Mouse (Mus musculus): Measurements from ENCODE around the gene 2210010C04Rik.

Gene 2210010C04Rik

DNA sequence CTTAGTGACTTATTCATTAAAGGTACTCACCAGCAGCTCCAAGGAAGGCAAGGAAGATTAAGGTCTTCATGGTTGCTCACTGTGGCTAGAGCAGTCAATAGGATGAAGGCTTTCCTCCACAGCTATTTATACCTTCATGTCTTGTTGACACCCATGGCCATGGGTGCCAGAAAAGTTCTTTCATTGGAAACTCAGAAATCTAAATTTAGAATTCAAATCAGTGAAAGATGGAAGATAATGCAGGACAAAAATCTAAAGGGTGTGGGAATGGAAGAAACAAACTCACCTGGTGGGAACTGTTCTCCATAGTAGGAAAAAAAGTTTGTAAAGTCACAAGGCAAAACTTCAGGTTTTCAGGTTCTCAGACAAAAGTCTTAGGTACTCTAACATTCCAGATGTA is at the start of gene 2210010C04Rik:
Gene 2210010C04Rik (minus strand): TSS at position 101 of the 400 bp plus-strand sequence.
- DNase-seq (ENCODE audit: low spot score in 2 of 2): no peak

DNA sequence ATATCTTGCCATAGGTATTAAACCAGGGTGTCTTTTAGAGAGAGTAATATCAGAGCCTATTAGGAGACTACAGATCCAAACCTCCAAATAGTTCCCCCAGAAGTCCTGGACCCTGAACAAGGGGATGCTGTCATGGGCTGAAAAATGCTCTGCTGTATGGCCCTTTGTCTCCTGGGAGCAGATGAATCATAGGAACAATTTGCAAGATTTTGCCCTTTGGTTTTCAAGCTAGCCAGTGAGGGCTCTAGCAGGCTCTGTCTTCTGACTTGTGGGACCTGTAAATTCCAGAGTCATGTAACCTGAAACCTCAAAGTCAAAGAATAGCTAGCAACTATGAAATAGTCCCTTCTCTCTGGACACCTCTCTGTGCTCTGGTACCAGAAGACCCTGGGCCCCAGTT is 44.8 kb upstream of the 2210010C04Rik start:
- DNase-seq (ENCODE audit: low spot score in 2 of 2): no peak

DNA sequence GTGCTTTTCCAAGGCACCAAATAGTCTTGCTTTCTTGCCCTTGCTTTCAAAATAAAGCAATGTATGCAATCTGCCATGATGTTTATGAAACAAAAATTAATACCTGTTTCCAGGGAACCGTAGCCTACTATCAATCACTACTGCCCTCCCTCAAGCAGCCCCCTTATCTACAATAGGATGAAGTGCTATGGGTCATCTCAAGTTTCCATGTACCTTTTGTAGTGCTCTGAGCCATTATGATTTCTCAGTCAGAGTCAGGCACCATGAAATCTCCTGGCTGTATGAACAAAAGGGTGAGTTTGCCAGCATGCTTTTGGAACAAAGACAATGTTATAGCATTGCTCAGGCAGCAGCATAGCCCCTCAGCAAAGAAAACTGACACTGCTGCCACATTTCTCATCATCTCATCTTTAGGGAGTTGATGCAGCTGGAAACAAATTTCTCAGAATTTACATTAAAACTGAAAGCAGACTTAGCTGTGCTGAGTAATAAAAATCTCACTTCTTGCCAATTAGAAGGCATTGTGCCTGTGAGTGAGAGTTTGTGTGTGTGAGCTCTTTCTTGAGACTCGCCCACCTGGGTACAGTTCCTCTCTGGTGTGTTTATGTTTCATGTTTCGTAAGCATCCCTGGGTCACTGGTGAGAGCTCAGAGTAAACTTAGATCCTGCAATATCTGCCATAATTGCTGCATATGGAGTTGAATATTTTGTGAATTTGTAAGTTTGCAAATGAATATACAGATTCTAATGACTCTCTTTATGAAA is 43.4 kb upstream of the 2210010C04Rik start:
- DNase-seq (ENCODE audit: low spot score in 2 of 2): no peak

DNA sequence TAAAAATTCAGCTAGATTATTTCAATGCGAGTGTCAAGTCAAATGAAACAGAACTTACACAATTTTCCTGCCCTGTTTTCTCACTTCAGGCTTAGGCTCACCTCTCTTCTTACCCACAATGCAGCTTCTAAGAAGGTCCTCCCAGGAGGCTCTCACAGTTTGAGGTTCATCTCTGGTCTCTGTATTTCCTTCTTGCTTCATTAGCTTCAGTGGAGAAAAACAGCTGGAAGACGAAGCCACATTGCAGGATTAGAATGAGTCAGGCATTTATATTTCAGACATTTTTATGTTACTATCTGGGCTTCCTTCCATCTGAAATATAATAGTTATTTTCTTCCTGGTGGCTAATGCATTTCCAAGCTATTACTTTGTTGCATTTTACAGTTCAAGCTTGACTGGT is 40.4 kb upstream of the 2210010C04Rik start:
- no peak for DNase-seq (ENCODE audit: low spot score in 2 of 2)

DNA sequence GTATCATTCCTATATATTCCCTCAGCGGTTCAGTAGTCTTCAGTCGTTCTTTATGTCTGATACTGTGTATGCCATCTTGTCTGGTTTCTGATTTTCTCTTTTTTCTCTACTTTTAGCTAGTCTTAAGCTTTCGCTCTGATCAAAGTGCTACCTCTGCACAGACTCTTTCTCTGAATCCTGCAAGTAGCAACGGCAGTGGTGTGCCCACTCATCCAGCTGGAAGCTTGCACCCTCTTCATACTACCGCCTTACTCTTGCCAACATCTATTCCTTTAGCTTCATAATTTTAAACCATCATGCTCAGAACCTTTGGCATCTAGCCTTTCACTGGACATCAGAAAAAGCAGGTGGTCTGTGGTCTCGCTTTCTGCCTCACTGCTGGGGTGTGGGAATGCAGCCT is 28.0 kb upstream of the 2210010C04Rik start:
- DNase-seq (ENCODE audit: low spot score in 2 of 2): no peak

DNA sequence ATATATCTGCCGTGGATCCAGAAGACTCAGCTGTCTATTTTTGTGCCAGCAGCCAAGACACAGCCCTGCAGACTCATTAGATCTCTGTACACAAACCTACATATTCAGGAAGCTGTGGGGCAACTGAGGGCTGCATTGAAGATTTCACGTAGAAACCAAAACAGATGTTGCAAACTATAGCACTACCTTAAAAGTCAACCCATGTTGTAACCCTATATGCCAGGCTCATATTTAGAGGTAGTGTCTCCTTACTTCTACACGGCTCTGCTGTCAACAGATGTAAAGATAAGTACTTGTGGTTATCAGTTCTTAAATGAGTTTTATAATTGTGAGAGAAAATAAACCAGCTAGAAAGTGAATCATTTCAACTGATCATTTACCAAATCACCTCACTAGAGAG is 27.4 kb upstream of the 2210010C04Rik start:
- no peak for DNase-seq (ENCODE audit: low spot score in 2 of 2)

DNA sequence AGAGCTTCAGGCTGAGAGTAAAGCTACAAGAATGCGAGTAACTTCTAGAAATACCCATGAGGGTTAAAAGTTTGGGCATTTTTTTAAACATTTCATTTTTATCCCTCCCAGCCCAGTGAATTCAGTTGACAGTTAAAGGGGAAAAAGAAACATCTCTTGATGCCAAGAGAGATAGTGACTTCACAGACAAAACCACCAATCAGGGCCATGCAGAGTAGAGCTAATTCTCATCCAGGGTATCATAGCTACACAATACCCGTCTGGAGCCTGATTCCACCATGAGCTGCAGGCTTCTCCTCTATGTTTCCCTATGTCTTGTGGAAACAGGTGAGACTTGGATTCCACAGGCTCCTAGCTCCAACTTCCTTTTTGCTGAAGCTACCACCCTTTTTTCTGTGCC is 26.8 kb upstream of the 2210010C04Rik start:
- DNase-seq (ENCODE audit: low spot score in 2 of 2): no peak

DNA sequence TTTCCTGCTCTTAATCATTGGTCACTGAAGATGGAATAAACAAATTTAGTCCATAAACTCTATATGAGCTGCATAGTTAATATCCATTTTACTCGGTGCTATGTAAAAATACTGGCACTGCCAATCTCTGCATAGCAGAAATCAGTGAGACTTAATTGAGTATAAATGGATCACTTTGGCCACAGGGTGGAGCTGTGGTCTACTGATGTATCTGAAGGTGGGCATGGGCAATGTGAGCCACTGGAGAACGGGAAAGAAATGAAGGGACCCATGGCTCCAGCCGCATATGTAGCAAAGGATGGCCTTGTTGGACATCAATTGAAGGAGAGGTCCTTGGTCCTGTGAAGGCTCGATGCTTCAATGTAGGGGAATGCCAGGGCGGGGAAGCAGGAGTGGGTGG is 25.8 kb upstream of the 2210010C04Rik start:
- DNase-seq (ENCODE audit: low spot score in 2 of 2): peak in 1 of 2 experiments; percentile 21

DNA sequence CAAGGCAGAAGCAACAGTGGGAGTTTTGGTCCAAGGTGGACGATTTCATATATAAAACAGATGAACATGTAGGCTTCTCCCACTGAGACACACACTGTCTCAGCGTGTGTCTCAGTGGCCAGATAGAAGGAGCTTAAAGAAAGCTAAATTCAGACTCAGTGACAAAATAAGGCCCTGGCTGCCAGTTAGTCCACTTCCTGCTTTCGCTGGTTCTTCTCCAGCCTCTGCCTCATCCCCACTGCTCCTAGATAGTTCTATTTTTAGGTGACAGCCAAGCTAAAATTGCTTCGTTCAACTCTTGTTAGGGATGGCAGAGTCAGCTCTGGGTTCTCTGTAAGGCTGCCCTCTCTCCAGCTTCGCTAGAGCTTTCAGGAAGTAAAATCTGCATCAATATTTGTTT is 22.3 kb upstream of the 2210010C04Rik start:
- no peak for DNase-seq (ENCODE audit: low spot score in 2 of 2)

DNA sequence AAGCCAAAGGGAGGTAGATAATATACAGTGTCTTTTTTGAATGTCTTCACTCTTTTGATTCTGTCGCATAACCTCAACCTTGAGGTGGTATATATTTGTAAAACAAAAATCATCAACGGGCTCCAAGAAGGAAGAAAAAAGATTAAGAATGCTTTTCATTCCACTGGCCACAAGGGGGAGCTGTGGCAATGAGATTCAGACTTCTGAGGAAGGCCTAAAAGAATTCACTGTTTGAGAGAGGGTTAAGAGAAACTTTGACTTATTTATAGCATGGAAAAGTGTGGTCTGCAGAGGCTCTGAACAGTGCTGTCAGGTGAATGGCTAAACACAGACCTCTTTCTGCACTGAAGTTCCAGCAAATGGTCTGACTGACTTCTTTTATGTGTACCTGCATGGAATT is 20.3 kb upstream of the 2210010C04Rik start:
- peak; percentile 15 to 62 for DNase-seq (ENCODE audit: low spot score in 2 of 2)

DNA sequence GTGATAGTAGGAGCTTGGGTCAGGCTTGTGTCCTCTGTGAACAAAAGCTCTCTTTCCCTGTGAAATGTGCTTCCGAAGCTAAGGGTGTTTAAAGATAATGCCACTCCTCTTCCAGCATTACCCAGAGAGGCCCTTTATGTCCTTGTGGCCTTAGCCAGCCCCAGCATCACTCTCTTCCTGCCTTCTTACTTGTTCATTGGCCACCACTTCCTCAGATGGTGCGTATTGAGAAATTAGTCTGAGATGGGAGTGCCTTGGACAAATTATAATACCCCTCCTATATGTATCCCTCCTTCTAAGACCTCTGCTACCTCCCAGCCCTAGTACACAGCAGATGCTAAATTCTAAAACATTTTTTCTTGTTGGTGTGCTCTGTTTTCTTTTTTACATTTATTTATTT is 19.1 kb upstream of the 2210010C04Rik start:
- DNase-seq (ENCODE audit: low spot score in 2 of 2): no peak

DNA sequence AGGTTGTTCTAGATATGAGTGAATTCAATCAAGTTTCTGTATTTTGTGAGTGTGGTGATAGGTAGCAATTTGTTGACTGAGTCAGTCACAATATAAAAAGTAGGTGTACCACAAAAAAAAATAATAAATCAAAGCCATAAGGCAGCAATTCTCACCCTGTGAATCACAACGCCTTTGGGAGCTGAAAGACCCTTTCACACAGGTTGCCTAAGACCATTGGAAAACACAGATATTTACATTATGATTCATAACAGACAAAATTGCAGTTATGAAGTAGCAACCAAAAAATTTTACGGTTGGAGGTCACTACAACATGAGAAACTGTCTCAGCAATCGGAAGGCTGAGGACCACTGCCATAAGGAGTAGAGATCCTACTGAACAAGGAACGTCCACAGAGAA is 16.5 kb upstream of the 2210010C04Rik start:
- no peak for DNase-seq (ENCODE audit: low spot score in 2 of 2)

DNA sequence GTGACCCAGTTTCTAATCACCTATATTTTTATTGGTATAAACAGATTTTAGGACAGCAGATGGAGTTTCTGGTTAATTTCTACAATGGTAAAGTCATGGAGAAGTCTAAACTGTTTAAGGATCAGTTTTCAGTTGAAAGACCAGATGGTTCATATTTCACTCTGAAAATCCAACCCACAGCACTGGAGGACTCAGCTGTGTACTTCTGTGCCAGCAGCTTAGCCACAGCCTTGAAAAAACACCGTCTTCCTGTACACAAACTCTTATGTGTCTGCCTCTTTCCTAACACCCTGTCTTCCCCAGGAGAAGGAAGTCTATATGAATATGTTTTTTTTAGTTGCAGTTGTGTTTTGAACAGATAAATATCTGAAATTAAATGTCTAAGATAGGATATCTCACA is 13.3 kb upstream of the 2210010C04Rik start:
- DNase-seq (ENCODE audit: low spot score in 2 of 2): no peak

DNA sequence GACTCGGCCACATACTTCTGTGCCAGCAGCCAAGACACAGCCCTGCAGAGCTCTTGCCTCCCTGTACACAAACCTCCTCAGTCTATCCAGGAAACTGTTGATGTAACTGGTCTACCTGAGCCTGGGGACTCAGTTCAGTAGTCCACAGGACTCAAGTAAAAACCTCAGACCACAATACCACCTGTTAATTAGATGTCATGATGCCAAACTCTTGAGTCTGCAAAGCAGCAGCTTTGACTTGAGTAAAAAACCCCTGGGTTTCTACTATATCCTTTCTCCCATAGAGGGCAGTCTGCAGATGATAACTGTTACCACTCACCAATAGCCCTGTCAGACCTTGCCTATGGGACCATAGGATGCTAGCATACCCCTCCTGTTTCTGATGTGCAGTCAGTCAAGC is 12.7 kb upstream of the 2210010C04Rik start:
- DNase-seq (ENCODE audit: low spot score in 2 of 2): no peak

DNA sequence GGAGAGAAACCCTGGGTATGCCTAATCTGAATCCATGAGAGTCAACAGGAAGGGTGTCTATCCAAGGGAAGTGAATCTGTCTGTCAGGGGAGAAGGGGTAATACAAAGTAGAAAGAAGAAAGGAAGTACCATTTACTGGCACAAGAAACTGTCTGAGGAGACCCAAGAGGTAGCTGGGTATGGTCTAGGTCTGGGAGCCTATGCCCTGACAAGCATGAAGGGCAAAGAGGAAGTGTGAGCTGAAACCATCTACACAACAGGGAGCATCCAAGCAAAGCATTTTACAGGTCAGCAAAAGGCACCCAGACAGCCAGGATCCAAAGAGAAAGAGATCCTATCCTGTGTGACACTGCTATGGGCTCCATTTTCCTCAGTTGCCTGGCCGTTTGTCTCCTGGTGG is 11.9 kb upstream of the 2210010C04Rik start:
- no peak for DNase-seq (ENCODE audit: low spot score in 2 of 2)

DNA sequence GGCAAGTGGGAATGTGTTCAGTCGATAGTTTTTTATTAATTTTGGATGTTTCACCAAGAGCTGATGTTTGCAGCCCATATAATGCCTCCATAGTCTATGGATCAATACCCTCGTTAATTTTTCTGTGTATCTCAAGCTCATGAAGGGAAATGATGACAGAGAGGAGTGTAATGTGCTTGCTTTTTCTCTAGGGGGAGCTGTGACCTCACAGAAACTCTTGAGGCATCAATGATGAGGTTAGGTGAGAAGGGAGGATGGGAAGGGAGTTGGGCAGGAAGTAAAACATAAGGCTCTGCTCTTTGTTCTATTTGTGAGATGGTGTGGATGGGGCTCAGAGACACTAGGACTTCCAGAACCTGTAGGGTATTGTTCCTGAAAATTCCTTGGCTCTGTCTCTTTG is 11.2 kb upstream of the 2210010C04Rik start:
- no peak for DNase-seq (ENCODE audit: low spot score in 2 of 2)

DNA sequence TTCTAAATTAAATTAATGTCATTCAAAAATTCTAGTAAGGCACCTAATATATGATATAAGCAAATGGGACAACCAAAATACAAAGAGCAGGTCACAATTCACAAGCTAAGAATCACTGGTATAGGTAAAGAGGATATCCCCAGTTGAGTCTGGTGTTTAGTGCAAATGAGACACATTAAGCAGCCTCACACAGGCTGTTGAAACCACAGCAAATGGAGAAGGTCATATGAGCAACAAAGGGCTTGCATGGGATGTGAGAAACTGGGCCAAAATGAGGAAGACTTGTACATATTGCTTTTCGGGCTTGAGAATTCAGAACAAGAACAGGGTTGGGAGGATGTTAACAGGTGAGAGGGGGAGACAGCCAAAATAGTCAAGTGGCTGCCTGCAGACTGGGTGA is 9.4 kb upstream of the 2210010C04Rik start:
- no peak for DNase-seq (ENCODE audit: low spot score in 2 of 2)

DNA sequence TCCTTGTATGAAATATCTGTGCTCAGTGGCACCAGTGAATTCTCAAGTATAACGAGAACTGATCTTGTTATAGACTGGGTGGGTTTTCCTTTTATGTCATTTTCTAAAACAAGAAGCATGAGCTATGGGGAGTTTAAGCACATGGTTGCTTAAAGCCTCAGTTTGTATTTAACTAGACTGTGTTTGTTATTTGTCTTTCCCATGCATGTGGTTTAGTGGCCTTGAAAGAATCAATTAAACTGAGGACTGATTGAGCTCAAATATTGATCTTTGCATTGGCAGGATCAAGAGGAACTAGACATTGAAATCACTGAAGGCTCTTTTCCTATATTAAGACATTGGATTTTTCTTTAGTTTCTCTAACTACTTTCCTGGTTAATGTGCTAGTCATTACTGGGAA is 9.0 kb upstream of the 2210010C04Rik start:
- DNase-seq (ENCODE audit: low spot score in 2 of 2): no peak

DNA sequence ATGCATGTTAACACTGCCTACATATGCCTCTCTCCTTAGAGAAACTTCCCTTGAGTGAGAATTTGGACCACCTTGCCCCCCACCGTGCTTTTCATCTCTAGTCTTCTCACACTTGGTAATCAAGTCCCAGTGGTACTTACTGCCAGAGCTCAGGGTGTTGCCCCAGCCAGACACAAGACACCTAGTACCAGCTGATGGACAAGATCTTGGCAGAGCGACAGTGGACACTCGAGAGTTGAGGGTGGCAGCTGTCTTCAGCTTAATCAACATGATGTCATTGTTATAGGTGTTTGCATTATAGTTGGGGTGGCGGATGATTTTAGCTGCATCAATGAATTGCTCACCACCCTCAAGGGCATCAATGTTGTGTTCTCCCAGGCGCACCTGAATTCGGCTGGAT is 2.5 kb downstream of the 2210010C04Rik start:
- DNase-seq (ENCODE audit: low spot score in 2 of 2): no peak

DNA sequence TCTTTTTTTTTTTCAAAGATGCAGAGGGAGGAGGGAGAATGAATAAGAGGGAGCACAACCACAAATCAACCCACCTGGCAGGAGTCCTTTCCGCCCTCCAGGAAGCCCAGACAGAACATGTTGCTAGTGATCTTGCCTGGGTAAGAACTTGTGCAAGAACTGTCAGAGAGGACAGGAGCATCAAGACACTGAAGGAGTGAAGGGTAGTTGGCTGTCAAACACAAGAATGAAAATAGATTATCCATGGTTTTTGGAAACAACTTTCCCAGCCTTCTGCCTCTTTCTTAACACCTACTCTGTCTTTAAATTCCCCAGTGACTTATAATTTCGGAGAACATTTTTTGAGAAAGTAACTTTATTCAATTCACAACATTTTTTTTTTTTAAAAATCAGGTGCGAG is 3.1 kb downstream of the 2210010C04Rik start:
- DNase-seq (ENCODE audit: low spot score in 2 of 2): no peak

DNA sequence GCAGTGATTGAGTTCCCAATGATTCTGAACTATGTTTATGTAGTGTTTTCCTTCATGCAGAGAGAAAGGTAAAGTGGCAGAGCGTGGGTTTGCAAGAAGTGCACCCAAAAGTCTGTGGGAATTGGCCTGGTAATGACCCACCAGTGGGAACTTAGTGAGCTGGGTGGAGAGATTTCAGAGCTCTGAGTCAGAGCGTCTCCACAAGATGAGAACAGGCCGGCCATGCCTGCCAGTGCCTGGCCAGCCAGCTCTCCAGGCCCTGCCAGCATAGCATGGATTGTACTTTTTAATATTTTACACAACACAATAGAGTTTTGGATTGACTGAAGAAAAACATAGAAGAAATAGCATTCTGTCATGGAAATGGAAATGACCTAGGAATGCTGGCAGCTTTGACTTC is 4.5 kb downstream of the 2210010C04Rik start:
- DNase-seq (ENCODE audit: low spot score in 2 of 2): no peak

DNA sequence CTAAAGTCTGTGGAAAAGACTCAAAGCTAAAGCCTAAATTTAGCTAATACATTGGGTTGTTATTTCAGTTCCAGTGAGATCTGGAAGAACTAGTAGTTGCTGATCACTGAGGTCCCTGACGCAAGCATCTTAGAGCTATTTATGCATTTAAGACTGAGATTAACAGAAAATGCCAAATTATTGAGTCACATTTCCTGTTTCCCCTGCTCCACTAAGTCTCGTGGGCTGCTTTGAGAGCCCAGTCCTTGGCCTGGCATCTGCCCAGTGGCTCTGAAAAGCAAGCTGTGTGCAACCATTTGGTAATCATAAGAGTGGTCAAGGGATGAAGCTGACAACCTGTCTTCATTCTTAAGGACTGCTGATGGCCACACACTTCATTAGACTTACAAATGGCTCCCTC is 8.3 kb downstream of the 2210010C04Rik start:
- DNase-seq (ENCODE audit: low spot score in 2 of 2): no peak

DNA sequence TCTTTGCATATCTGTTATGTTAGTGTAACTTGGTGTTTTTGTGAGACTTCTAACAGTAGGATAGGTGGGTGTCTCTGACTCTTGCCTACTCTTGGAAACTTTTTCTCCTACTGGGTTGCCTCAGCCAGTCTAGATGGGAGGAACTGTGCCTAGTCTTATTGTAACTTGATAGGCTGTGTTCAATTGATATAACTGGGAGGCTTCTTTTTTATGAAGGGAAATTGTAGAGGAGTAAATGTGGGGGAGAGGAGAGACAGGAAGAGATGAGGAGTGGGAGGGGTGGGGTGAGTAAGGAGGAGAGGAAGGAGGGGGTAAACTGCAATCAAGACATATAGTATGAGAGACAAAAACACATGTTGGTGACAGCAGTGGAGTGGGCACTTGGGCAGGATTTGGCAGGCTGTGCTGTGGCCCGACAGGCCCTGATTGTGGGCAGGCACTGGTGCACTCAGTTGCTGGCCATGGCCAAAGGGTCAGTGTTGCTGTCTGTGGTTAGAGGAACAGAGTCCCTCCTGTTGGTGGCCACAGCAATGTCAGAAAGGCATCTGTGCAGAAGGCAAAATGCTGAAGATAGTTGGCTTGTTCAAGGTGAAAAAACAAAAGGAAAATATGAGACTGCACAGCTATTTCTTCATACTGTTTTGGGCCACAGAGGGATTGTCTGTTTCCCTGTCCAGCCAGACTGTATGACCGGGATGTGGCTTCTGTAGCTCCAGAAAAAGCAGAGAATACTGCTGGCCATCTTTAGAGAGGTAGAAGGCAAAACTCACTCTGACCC is 9.2 kb downstream of the 2210010C04Rik start:
- DNase-seq (ENCODE audit: low spot score in 2 of 2): no peak
